In the genomic region with DNA sequence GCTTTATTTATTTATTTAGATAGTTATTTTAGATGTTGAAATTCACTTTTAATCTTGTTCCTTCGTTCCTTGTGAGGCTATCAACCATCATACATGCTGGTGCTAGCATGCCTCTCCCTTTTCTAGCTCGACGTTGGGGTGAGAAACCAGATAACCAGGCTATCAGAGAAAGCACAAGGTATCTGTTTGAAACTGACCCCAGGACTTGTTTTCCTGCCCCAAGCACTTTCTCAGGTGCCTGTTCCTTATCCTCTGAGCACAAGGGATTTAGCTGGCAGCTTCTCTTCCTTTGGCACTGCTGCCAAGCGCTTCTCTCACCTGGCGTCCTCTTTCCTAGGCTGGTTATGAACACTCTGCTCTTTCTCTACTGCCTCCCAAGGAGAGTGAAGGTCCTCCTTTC, we compare ENCODE assay signal across 11 mouse cellular contexts. TPM values are rescaled to one million over a fixed set of nuclear protein-coding genes. Genes with fewer than 3 reads are reported as not detected.
DNase-seq lines count a peak whose midpoint lies in the region; ATAC-seq lines count a peak whose summit lies in the region.
"Had no signal": no experiment of that assay in that cellular context is flagged by ENCODE, and none has a peak within 500 bp of the region (broad histone marks: within the 10 kb centered on the region; RNA-seq: fewer than 3 reads in every experiment).

No protein-coding gene starts in this region.

- peak; percentile 78 for ATAC-seq in erythroblast, adult 5-6 weeks (replicated peaks; ENCODE audit: low FRiP score, poor library complexity, severe bottlenecking)
- peak; percentile 79 for ATAC-seq in megakaryocyte progenitor cell, adult 5-6 weeks (replicated peaks; ENCODE audit: poor library complexity)
- ATAC-seq: forebrain, embryonic 15.5 days had no signal

- DNase-seq in kidney, postnatal 36 days: peak; percentile 30 to 45
- DNase-seq in kidney, postnatal 14 days: no peak
- peak; percentile 15 for DNase-seq in cerebellum, adult 11 months
- no peak for DNase-seq in gastrocnemius, adult 8-10 months (ENCODE audit: low spot score in 2 of 2)
- no peak for DNase-seq in heart, adult 18-20 months
- DNase-seq in urinary bladder, postnatal 4 days (ENCODE audit: low spot score in 2 of 2): no peak
- DNase-seq: lung, postnatal 14 days; midbrain, embryonic 14.5 days had no signal

RNA-seq across cellular contexts. Expression of a gene that starts 10.8 kb away (rescaled TPM):
- 1,139 and 1,320 TPM in 2 replicates for total RNA-seq in erythroblast, adult 5-6 weeks (2015; ENCODE audit: low replicate concordance)
- 1,424 and 1,593 TPM in 2 replicates for total RNA-seq in erythroblast, adult 5-6 weeks (2017; ENCODE audit: low replicate concordance)
- total RNA-seq in megakaryocyte progenitor cell, adult 5-6 weeks (2015): 27.4 and 32.9 TPM in 2 replicates
- 21.4 and 23.4 TPM in 2 replicates for total RNA-seq in megakaryocyte progenitor cell, adult 5-6 weeks (2017)
- total RNA-seq in gastrocnemius, adult 8-10 months (2022): 100 to 1,000 TPM in 1 of 4 experiments, 10 to 100 TPM in 3; 60.8 to 110 (median 83.9) TPM
- 100 to 1,000 TPM; 187 to 225 TPM for total RNA-seq in heart, adult 18-20 months (2021)

RNA-seq across cellular contexts. Expression of a gene that starts 10.9 kb away (rescaled TPM):
- 256 and 272 TPM in 2 replicates for total RNA-seq in erythroblast, adult 5-6 weeks (2015; ENCODE audit: low replicate concordance)
- total RNA-seq in erythroblast, adult 5-6 weeks (2017; ENCODE audit: low replicate concordance): 236 and 255 TPM in 2 replicates
- total RNA-seq in megakaryocyte progenitor cell, adult 5-6 weeks (2015): 21.9 and 24.9 TPM in 2 replicates
- total RNA-seq in megakaryocyte progenitor cell, adult 5-6 weeks (2017): 9.5 and 9.9 TPM in 2 replicates
- total RNA-seq in gastrocnemius, adult 8-10 months (2022): 100 to 1,000 TPM; 117 to 185 (median 147) TPM
- total RNA-seq in heart, adult 18-20 months (2021): 10 to 100 TPM; 63.9 to 85.2 TPM

Comparison
In these comparisons a context has a peak if more than half of its experiments do, and no peak if none do; other contexts are left out.
1. DNase-seq: peak in kidney, postnatal 36 days (2 of 2) and cerebellum, adult 11 months (single experiment); none in kidney, postnatal 14 days (single experiment), gastrocnemius, adult 8-10 months (0 of 2), heart, adult 18-20 months (0 of 2) and urinary bladder, postnatal 4 days (0 of 2).
2. RNA of a gene that starts 10.8 kb away (total RNA-seq): 1,139 to 1,593 TPM in erythroblast, adult 5-6 weeks; 187 to 225 TPM in heart, adult 18-20 months, 60.8 to 110 TPM in gastrocnemius, adult 8-10 months and 21.4 to 32.9 TPM in megakaryocyte progenitor cell, adult 5-6 weeks; every median in the first group is over 4 times any median in the second.